Mouse (Mus musculus) kidney, adult 2 months (tissue): ENCODE results near the gene Atf6b.
A peak's percentile ranks its signal among the peaks of the same experiment; 100 is the strongest.

ENCODE experiments used
- CTCF ChIP-seq: fragments of 200-500 bp; conservative IDR thresholded peaks from 2 replicates; pipeline ENCODE4 v1.5.1; 2011; ENCODE audit warnings: low read depth, mild to moderate bottlenecking, control low read depth, low read length, moderate library complexity, mixed read lengths; ENCODE audit not compliant: insufficient read depth, insufficient read length
- POLR2A ChIP-seq: fragments of 200-500 bp; IDR thresholded peaks from one replicate; pipeline ENCODE4 v1.6.1; 2011; ENCODE audit warnings: low read depth, low read length, control low read depth

DNA sequence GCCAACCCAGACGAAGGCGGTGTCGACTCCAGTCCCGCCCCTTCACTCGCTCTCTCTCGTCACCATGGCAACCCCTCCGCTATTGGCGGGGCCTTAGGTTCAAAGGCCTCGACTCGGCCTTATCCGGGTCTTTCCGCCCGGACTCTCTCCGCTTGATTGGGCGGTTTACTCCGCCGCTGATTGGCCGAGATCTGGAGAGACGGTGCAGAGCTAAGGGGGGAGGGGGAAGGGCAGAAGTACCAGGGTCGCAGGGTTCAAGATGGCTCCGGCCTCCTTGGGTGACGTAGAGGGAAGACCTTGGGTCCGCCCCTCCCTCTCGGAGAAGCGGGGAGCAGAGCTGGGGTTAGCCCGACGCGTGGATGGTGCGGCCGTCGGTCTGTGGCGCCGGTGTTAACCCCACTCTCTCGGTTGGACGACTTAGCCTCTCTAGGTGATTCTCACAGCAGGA, 42.9 kb upstream of the Atf6b start, which contains the start of gene Agpat1:
- TF ChIP-seq POLR2A (peak; percentile 91), CTCF (no peak)
